Mouse (Mus musculus) fibroblast of lung, adult 2 months (primary cell): Measurements from ENCODE around the gene Camta1.

Source experiments
- DNase-seq: peaks from one replicate; pipeline ENCODE4 v3.0.0-alpha.2; 2011; ENCODE audit warnings: low read depth

The Camta1 gene

GRCm38 (mm10) chr4:150978156-150978910 is 883.3 kb downstream of the Camta1 start:
- DNase-seq: no peak

GRCm38 (mm10) chr4:150975145-150975544 is 886.5 kb downstream of the Camta1 start:
- DNase-seq: peak; percentile 28

- DNase-seq: peak; percentile 85
These were observed 888.4 kb downstream of the Camta1 start for GRCm38 (mm10) chr4:150973264-150973663.

DNA sequence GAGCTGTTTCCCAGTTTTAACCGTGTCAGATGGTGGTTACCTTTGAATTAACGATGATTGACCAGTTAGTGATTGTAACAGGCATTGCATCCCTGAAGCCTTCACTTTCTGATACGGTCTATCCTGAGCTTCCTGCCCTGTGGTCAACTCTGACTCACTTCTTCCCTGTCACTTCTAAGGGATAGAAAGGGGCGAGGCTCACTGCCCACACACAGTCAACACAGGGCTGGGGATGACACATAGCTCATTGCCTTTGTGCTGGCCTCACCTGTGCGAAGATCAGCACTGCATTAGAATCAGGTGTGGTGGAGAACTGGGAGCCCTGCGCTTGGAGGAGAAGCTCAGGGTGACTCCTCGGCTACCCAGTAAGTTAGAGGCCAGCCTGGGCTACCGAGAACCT is 892.7 kb downstream of the Camta1 start:
- no peak for DNase-seq

DNA sequence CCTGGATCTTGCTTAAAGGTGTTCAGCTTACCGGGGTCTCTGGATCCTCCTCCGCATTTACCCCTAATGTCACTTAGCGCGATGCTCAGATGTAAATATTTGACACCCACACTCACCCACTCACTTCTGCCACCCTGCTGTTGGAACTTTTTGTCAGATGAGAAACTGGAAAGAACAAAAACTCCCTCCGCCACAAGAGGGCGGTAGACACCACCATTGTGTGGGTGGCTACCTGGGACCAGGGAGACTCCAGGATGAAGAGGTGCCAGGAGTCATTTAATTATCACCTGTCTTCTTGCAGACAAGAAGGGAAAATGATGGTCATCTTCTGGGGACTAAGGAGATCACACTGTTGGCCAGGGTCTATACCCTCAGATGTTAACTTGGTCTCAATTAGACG is 895.1 kb downstream of the Camta1 start:
- peak; percentile 30 for DNase-seq

- DNase-seq: no peak
These were observed 896.1 kb downstream of the Camta1 start for GRCm38 (mm10) chr4:150965555-150965951.

DNA sequence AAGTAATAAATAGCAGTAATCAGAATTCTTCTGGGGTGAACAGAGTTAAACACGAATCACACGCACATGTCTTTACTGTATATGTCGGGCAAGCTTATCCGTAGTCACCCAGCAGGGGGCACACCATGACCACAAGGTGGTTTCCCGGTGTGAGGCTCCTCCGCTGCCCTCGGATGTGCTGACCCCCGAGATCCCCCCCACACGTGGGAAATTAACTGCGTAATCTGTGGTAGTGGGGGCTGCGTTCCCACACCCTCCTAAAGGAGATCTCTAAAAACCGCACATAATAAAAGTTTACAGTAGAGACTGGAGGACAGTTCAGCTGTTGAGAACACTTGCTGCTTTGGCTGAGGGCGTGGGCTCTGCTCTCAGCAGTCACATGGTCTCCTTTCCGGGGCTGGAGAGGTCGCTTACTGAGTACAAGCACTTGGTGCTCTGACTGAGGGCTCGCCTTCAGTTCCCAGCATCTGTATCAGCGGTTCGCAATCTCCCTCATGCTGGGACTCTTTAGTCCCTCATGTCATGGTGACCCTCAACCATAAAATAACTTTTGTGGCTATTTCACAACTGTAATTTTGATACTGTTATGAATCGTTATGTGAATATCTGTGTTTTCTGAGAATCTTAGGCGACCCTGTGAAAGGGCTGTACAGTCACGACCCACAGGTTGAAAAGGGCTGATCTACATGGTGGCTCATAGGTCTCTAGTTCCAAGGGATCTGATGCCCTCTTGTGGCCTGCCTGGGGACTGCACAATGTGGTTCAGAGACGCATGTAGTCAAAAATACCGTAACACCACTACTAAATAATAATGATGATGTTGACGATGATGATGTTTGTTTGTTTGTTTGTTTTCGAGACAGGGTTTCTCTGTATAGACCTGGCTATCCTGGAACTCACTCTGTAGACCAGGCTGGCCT is 896.8 kb downstream of the Camta1 start:
- DNase-seq: peak; percentile 65

DNA sequence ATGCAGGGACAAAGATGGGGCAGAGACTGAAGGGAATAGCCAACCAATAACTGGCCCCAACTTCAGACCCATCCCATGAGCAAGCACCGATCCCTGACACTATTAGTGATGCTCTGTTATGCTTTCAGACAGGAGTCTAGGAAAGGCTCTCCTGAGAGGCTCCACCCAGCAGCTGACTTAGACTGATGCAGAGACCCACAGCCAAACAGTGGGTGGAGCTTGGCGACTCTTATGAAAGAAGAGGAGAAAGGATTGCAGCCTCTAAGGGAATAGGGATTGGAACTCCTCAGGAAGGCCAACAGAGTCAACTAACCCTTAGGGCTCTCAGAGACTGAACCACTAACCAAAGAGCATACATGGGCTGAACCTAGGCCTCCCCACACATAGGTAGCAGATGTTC is 898.0 kb downstream of the Camta1 start:
- DNase-seq: no peak

GRCm38 (mm10) chr4:150962231-150962630 is 899.4 kb downstream of the Camta1 start:
- DNase-seq: peak; percentile 39

- no peak for DNase-seq
These were observed 903.1 kb downstream of the Camta1 start for GRCm38 (mm10) chr4:150958536-150958935.

GRCm38 (mm10) chr4:150957106-150957458 is 904.6 kb downstream of the Camta1 start:
- no peak for DNase-seq

- DNase-seq: no peak
These were observed 905.1 kb downstream of the Camta1 start for GRCm38 (mm10) chr4:150956369-150957105.

DNA sequence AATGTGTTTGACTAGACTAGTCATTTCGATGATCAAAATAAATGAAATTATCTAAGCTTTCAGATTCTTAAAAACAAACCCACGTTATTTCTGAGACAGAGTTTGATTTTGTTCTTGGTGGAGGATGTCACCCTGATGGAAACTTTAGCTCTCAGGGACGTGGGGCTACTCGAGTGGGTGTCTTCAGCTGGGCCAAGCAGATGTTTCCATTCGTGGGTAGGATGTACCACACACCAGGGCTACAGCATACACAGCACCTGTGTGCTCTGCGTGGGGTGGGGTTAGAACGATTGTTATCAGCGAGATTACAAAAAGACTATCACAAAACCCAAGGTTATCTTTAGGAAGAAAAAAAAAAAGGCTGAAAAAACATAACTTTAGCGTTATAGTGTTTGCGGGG is 910.7 kb downstream of the Camta1 start:
- no peak for DNase-seq

DNA sequence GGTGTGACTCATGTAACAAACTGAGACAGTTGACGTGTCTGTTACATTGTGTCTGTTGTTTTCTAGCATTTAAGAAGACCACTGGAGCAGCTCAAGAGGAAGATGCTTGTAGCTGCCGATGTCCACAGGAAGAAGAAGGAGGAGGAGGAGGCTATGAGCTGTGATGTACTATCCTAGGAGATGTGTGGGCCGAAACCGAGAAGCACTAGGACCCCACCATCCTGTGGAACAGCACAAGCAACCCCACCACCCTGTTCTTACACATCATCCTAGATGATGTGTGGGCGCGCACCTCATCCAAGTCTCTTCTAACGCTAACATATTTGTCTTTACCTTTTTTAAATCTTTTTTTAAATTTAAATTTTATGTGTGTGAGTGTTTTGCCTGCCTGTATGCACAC is 917.0 kb downstream of the Camta1 start:
- no peak for DNase-seq

DNA sequence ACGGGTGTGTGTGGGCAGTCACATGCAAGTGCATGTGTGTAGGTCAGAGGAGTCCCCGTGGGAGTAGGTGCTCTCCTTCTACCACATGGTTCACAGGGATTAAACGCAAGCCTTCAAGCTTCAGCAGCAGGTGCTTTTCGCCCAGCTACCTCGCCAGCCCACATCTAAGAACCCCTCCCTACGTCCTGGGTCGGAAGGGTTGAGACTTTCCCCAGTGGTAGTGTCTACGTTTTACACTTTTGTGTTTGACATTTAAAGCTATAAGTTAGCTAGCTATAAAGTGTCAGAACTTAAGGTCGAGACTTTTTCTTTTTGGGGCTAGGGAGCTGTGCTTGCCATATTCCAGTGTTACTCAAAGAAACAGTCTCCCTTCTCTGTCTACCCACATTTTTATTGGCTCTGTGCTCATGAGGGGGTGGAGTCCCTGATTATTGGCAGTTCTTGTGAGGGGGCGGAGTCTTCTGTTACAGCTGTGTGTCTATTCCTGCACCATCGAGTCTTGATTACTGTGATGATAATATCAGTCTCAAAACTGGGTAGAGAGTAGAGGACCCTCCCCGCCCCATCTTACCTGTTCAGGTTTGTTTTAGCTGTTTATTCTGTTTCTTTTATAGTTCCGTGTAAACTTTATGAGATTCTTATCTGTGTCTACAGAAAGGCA is 921.6 kb downstream of the Camta1 start:
- no peak for DNase-seq

DNA sequence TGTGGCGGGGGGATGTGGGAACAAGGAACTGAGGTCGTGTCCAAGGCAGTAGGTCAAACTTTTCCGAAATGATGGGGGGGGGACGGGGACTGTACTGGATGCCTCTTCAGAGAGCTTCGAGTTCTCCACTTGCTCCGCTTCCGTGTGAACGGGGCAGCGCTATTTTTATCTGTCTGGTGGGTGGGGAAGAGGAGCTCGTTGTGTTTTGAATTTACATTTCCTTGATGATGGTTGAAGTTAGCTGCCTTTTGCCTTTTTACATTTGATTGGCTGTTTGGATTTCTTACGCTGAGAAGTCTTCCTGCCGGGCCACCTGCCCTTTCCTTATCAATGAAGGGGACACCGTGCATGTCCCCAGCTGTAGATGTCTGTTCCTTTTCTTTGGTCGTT is 923.6 kb downstream of the Camta1 start:
- DNase-seq: no peak

DNA sequence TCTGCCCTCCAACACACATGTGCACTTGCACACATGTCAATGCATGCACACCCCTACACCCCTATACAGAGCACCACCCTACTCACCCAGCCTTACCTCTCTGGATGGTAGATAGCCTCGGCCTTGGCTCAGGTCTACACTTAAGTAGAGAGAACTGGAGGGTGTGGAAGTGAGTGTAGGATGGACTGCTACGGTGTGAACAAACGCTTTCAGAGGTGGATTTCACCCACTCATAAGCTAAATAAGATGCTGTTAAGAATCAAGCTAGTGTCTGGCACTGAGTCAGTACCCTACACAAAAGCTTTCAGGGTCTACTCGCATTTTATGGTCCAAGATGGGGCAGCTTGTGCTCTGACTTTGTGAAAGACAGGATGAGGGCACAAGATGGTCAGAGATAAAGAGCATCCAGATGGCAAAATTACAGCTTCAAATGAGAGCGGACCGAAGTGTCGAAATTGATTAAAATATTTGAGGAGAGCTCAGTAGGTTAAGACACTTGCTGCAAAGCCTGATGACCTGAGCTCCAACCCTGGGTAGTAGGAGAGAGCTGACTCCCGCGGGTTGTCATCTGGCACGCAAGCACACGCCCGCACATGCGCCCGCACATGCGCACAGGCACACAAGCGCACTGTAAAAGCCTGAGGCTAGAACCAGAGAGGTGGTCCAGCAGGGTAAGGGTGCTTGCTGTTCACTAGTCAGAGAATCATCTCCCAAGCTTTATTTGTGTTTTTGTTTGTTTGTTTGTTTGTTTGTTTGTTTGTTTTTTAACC is 924.2 kb downstream of the Camta1 start:
- no peak for DNase-seq

DNA sequence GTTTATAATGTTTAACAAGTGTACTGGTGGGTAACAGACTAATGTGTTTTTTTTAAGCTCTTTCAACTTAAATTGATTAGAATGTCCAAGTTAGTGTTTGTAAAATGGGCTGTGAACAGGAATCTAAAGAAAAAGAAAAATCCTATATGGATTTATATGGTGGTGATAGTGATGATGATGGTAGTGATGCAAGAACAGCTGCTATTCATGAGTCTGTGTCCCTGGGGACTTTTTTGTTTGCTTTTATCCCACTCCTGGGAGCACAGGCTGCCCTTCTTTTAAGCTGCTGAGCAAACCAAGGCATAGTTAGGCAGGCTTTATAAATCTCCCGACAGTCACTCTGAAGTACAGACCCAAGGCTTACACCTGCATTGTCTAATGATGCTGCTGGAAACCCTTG is 928.2 kb downstream of the Camta1 start:
- DNase-seq: no peak

- DNase-seq: no peak
These were observed 933.9 kb downstream of the Camta1 start for GRCm38 (mm10) chr4:150927789-150928188.

GRCm38 (mm10) chr4:150926924-150927705 is 934.6 kb downstream of the Camta1 start:
- DNase-seq: no peak
